Mouse (Mus musculus): Measurements from ENCODE around the gene Ttll6. TPM values are rescaled to one million over a fixed set of nuclear protein-coding genes. Genes with fewer than 3 reads are reported as not detected.

Gene Ttll6
- total RNA-seq, 1 experiment = 5.4 TPM

DNA sequence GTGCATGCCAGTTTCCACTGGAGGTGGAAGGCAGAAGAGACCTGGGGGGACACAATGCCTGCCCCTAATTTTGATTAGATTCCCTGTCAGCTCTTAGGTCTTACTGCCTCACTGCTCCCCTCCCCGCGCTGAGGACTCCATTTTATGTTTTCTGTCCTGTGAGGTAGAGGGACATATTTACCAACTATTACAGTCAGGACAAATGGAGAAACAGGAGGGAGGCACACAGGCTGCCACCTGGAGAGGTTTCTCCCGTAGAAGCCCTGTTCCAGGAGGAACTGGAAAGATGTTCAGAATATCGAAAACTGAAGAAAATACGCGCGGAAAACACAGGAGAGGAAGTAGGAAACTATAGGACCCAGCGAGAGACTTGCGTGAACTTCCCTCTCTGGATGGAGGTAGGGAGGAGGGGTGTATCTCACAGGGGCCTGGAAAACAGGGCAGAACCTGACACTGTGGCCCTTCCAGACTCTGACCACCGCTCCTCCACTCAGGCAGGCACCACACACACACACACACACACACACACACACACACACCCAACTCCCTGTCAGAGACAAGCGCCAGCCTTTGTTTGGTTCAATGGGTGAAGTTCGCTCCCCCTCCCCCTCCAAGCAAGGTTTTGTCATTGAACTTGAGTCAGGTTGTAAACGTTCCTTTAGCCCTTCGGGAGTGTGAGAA lies 69.0 kb downstream of the Ttll6 start:
- Histone ChIP-seq H3K4me3 (ENCODE audit: insufficient read depth in 1 of 2, low read depth in 1 of 2, low read length in 2 of 2, poor library complexity in 1 of 2, severe bottlenecking in 1 of 2) (no peak overlapping the region), H3K9ac (ENCODE audit: insufficient read depth, low read depth, low read length, poor library complexity, severe bottlenecking) (no peak overlapping the region), H3K9me3 (ENCODE audit: control insufficient read depth, insufficient read depth, low read depth, low read length) (no peaks in the 10 kb centered on the region), H3K27ac (ENCODE audit: insufficient read depth, low read depth, low read length, poor library complexity, severe bottlenecking) (no peak overlapping the region), H3K36me3 (ENCODE audit: control insufficient read depth, insufficient read depth, low read length, poor library complexity, severe bottlenecking) (no peaks in the 10 kb centered on the region), H3K4me1 (ENCODE audit: control insufficient read depth in 2 of 2, insufficient read depth in 2 of 2, low read length in 2 of 2, poor library complexity in 1 of 2) (peaks cover 9 to 10% of the 10 kb centered on the region in 2 experiments; a peak in 1 of 4 replicates)
- TF ChIP-seq CHD2 (IDR thresholded peaks at IDR 0.05; ENCODE audit: low read depth, low read length) (no peak; the same call in 1 of the 2 replicates), ZNF384 (IDR thresholded peaks at IDR 0.05; ENCODE audit: low read depth, low read length) (no peak), ZC3H11A (IDR thresholded peaks at IDR 0.05; ENCODE audit: borderline replicate concordance, low read depth, low read length) (no peak), HCFC1 (IDR thresholded peaks at IDR 0.05; ENCODE audit: borderline replicate concordance, insufficient read depth, low read length) (no peak)
- in situ Hi-C loops (cut with MboI; ENCODE audit: low sequenced_read_pairs in 2 of 2, unreplicated experiment in 2 of 2) = no loop called here
- DNase-seq (ENCODE audit: low read depth, low spot score) = no peak

DNA sequence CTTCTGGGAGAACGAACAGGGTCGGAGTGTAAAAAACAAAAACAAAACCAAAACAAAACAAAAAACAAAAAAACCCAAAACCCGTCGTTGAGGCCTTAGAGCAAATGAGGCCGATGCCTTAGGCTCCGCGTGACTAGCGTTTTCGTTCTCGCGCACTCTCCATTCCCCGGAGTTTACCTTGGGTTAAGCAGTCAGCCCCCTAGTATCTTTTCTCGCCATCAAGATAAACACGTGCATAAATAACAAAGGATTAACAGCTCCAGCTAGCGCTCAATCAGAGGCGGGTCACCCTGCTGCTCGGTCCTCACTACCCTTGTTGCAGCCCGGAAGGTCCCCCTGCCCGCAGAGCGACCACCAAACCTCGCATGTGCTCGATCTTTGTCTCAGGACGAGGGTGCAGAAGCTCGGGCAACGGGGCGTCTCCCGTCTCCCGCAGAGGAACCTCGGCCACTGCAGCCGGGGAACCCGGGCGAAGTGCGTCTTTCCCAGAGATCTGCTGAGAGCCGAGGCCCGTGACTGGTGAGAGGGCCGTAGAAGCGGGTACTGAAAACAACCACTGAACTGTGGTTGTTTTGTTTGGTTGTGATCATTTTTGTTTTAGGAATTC lies 69.7 kb downstream of the Ttll6 start:
- H3K4me3 ChIP-seq (ENCODE audit: insufficient read depth in 1 of 2, low read depth in 1 of 2, low read length in 2 of 2, poor library complexity in 1 of 2, severe bottlenecking in 1 of 2) = peak overlapping the region; percentile 13 to 47
- H3K9ac ChIP-seq (ENCODE audit: insufficient read depth, low read depth, low read length, poor library complexity, severe bottlenecking) = peak overlapping the region; percentile 27; the same call in 1 of the 2 replicates
- H3K27ac ChIP-seq (ENCODE audit: insufficient read depth, low read depth, low read length, poor library complexity, severe bottlenecking) = no peak overlapping the region
- no peaks in the 10 kb centered on the region for H3K9me3 ChIP-seq (ENCODE audit: control insufficient read depth, insufficient read depth, low read depth, low read length)
- no peak for DNase-seq (ENCODE audit: low read depth, low spot score)
- in situ Hi-C loops (cut with MboI; ENCODE audit: low sequenced_read_pairs in 2 of 2, unreplicated experiment in 2 of 2) = no loop called here
- H3K36me3 ChIP-seq (ENCODE audit: control insufficient read depth, insufficient read depth, low read length, poor library complexity, severe bottlenecking) = no peaks in the 10 kb centered on the region
- H3K4me1 ChIP-seq (ENCODE audit: control insufficient read depth in 2 of 2, insufficient read depth in 2 of 2, low read length in 2 of 2, poor library complexity in 1 of 2) = peaks cover 9 to 10% of the 10 kb centered on the region in 2 experiments; a peak in 1 of 4 replicates
- TF ChIP-seq ZC3H11A (IDR thresholded peaks at IDR 0.05; ENCODE audit: borderline replicate concordance, low read depth, low read length) (no peak), CHD2 (IDR thresholded peaks at IDR 0.05; ENCODE audit: low read depth, low read length) (peak; percentile 49; the same call in 1 of the 2 replicates), MAFK (IDR thresholded peaks at IDR 0.05; ENCODE audit: insufficient read depth, low read depth, low read length) (no peak)

DNA sequence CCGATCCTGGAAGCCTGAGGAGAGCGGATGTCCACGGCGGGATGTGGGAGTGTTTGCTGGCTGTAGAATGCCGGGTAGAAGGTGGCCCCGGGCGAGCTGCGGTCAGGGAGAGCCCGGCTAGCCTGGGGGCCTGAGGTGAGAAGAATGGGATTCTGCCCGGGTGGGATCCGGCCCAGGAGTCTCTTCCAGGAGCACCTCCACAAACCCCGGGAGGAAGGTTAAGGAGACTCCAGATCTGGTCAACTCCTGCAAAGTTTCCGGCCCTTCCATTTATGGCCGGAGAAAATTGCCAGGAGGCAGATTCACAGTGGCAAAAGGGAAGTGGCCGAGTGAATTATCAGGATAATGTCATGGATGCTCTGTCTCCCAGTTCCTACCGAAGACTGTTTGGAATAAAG lies 70.2 kb downstream of the Ttll6 start:
- peaks cover 9 to 10% of the 10 kb centered on the region in 2 experiments; a peak in 1 of 4 replicates for H3K4me1 ChIP-seq (ENCODE audit: control insufficient read depth in 2 of 2, insufficient read depth in 2 of 2, low read length in 2 of 2, poor library complexity in 1 of 2)
- DNase-seq (ENCODE audit: low read depth, low spot score) = no peak
- H3K4me3 ChIP-seq (ENCODE audit: insufficient read depth in 1 of 2, low read depth in 1 of 2, low read length in 2 of 2, poor library complexity in 1 of 2, severe bottlenecking in 1 of 2) = peak overlapping the region; percentile 13 to 47
- H3K36me3 ChIP-seq (ENCODE audit: control insufficient read depth, insufficient read depth, low read length, poor library complexity, severe bottlenecking) = no peaks in the 10 kb centered on the region
- H3K9ac ChIP-seq (ENCODE audit: insufficient read depth, low read depth, low read length, poor library complexity, severe bottlenecking) = peak overlapping the region; percentile 27; the same call in 1 of the 2 replicates
- TF ChIP-seq ZNF384 (IDR thresholded peaks at IDR 0.05; ENCODE audit: low read depth, low read length) = no peak
- TF ChIP-seq HCFC1 (IDR thresholded peaks at IDR 0.05; ENCODE audit: borderline replicate concordance, insufficient read depth, low read length) = no peak
- TF ChIP-seq ZC3H11A (IDR thresholded peaks at IDR 0.05; ENCODE audit: borderline replicate concordance, low read depth, low read length) = no peak
- H3K27ac ChIP-seq (ENCODE audit: insufficient read depth, low read depth, low read length, poor library complexity, severe bottlenecking) = no peak overlapping the region
- H3K9me3 ChIP-seq (ENCODE audit: control insufficient read depth, insufficient read depth, low read depth, low read length) = no peaks in the 10 kb centered on the region
- in situ Hi-C loops (cut with MboI; ENCODE audit: low sequenced_read_pairs in 2 of 2, unreplicated experiment in 2 of 2) = no loop called here

GRCm38 (mm10) chr11:96204351-96204750 lies 70.8 kb downstream of the Ttll6 start:
- in situ Hi-C loops (cut with MboI; ENCODE audit: low sequenced_read_pairs in 2 of 2, unreplicated experiment in 2 of 2) = no loop called here
- Histone ChIP-seq H3K27ac (ENCODE audit: insufficient read depth, low read depth, low read length, poor library complexity, severe bottlenecking) (no peak overlapping the region), H3K9me3 (ENCODE audit: control insufficient read depth, insufficient read depth, low read depth, low read length) (no peaks in the 10 kb centered on the region), H3K4me1 (ENCODE audit: control insufficient read depth in 2 of 2, insufficient read depth in 2 of 2, low read length in 2 of 2, poor library complexity in 1 of 2) (peaks cover 6 to 10% of the 10 kb centered on the region in 2 experiments; a peak in 1 of 4 replicates), H3K36me3 (ENCODE audit: control insufficient read depth, insufficient read depth, low read length, poor library complexity, severe bottlenecking) (no peaks in the 10 kb centered on the region), H3K9ac (ENCODE audit: insufficient read depth, low read depth, low read length, poor library complexity, severe bottlenecking) (no peak overlapping the region), H3K4me3 (ENCODE audit: insufficient read depth in 1 of 2, low read depth in 1 of 2, low read length in 2 of 2, poor library complexity in 1 of 2, severe bottlenecking in 1 of 2) (no peak overlapping the region)
- no peak for DNase-seq (ENCODE audit: low read depth, low spot score)
- TF ChIP-seq HCFC1 (IDR thresholded peaks at IDR 0.05; ENCODE audit: borderline replicate concordance, insufficient read depth, low read length) (no peak), CHD2 (IDR thresholded peaks at IDR 0.05; ENCODE audit: low read depth, low read length) (no peak), ZC3H11A (IDR thresholded peaks at IDR 0.05; ENCODE audit: borderline replicate concordance, low read depth, low read length) (no peak), MAFK (IDR thresholded peaks at IDR 0.05; ENCODE audit: insufficient read depth, low read depth, low read length) (no peak)

All from ES-E14 (cell line).